Mouse (Mus musculus): ENCODE measurements at regions not wholly inside any gene's neighbourhood (a gene's known extent, or its start where the extent isn't known, plus 50 kb on each side); places are given as distances from the start of the nearest gene placed in this dataset.

DNA sequence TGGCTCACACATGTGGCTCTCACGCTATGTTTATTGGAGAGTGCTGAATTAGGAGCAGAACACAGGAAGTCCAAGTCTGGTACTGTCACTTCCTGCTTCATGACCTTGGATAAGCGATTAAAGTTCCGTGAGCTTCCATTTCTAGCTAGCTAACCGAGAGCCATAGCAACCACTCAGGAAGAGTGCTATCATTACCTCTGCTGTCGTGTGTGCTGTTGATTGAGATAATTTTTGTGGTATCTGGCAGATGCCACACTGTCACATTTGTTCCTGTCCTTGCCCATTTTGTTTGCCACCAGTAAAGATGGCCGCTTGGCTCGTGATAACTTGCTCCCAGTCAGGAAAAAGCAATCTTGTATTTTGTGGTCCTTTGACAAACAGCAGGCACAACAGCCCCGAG is 230.6 kb downstream of the Kcnrg start:
- TF ChIP-seq POLR2A (IDR thresholded peaks at IDR 0.05; ENCODE audit: extremely low read depth, insufficient read depth, low read length) (no peak), CTCF (IDR thresholded peaks at IDR 0.05; ENCODE audit: low read depth, low read length) (no peak)

Data from liver, adult 2 months (tissue).